Mouse (Mus musculus) E14TG2a.4 (cell line): ENCODE results near the gene Lrrc26.

Experiments used
- CTCF ChIP-seq: conservative IDR thresholded peaks from 2 replicates; pipeline ENCODE4 v1.5.1; 2014; ENCODE audit warnings: low read length
- NANOG ChIP-seq: IDR thresholded peaks from 2 replicates; pipeline ENCODE4 v1.6.1; 2014; ENCODE audit warnings: borderline replicate concordance, low read length, mixed read lengths
- POU5F1 ChIP-seq: IDR thresholded peaks from 2 replicates; pipeline ENCODE4 v1.6.1; 2014; ENCODE audit warnings: low read length, borderline replicate concordance

DNA sequence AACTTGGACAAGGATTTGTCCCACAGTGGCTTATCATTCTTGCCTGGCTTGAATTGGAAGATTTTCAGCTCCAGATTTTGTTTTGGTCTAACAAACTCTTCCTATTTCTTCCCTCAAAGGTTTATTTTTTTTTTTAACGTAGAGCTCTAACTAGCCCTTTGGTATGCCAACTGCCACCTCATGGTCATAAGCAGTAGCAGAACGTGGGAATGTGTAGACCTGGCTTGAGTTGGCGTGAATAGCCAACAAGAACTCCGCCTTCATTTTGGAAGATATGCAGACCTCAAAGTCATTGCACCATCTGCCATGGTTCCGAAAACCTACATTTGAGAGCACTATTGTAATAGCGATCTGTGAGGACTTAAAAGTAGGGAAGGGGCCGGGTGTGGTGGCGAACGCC is 41.8 kb downstream of the Lrrc26 start:
- TF ChIP-seq CTCF (no peak), NANOG (no peak), POU5F1 (no peak)
